Mouse (Mus musculus): ENCODE data around the gene Wfdc15b. TPM values are rescaled to one million over a fixed set of nuclear protein-coding genes. Genes with fewer than 3 reads are reported as not detected.
A peak's percentile ranks its signal among the peaks of the same experiment; 100 is the strongest.
"Not testable (repeated sequence)": the region's sequence is repeated elsewhere in the genome, so short reads cannot be mapped to it uniquely, and the experiment has no call there.

Wfdc15b gene
- not detected in 2 replicates for total RNA-seq (2021)
- long read RNA-seq, result 0 reads

- no peak for DNase-seq
These were observed at the start of gene Wfdc15b for GRCm38 (mm10) chr2:164221522-164221921. Gene Wfdc15b (minus strand): TSS chr2:164221660.

- not testable (repeated sequence) for DNase-seq
These were observed 35.1 kb upstream of the Wfdc15b start, which contains the start of gene Svs3b for GRCm38 (mm10) chr2:164256540-164256939. Gene Svs3b (minus strand): TSS chr2:164256640.

GRCm38 (mm10) chr2:164238366-164238765 is 16.9 kb upstream of the Wfdc15b start, which contains the start of gene Svs2:
Gene Svs2 (minus strand): TSS chr2:164238466.
- DNase-seq, result no peak

GRCm38 (mm10) chr2:164232671-164233070 is 11.2 kb upstream of the Wfdc15b start:
- no peak for DNase-seq

- DNase-seq, result peak; percentile 12
These were observed 7.1 kb upstream of the Wfdc15b start for GRCm38 (mm10) chr2:164228361-164229070.

GRCm38 (mm10) chr2:164219295-164219694 is 2.2 kb downstream of the Wfdc15b start:
- DNase-seq, result no peak

GRCm38 (mm10) chr2:164212711-164213110 is 8.7 kb downstream of the Wfdc15b start:
- no peak for DNase-seq

GRCm38 (mm10) chr2:164210892-164211291 is 10.6 kb downstream of the Wfdc15b start:
- DNase-seq, result no peak

- DNase-seq, result no peak
These were observed 14.8 kb downstream of the Wfdc15b start for GRCm38 (mm10) chr2:164206676-164207075.

- DNase-seq, result not testable (repeated sequence)
These were observed 15.4 kb downstream of the Wfdc15b start for GRCm38 (mm10) chr2:164206011-164206410.

GRCm38 (mm10) chr2:164199626-164200327 is 21.7 kb downstream of the Wfdc15b start, which contains the start of gene Wfdc15a:
Gene Wfdc15a (minus strand): TSS chr2:164200130.
- DNase-seq, result no peak

GRCm38 (mm10) chr2:164196700-164196990 is 24.8 kb downstream of the Wfdc15b start:
- no peak for DNase-seq

GRCm38 (mm10) chr2:164195971-164196699 is 25.3 kb downstream of the Wfdc15b start:
- no peak for DNase-seq

GRCm38 (mm10) chr2:164194959-164195630 is 26.4 kb downstream of the Wfdc15b start:
- DNase-seq, result no peak

- DNase-seq, result no peak
These were observed 29.2 kb downstream of the Wfdc15b start for GRCm38 (mm10) chr2:164192279-164192678.

- DNase-seq, result no peak
These were observed 30.9 kb downstream of the Wfdc15b start, which contains the start of gene Wfdc12 for GRCm38 (mm10) chr2:164190576-164190975. Gene Wfdc12 (minus strand): TSS chr2:164190608.

- no peak for DNase-seq
These were observed 32.7 kb downstream of the Wfdc15b start for GRCm38 (mm10) chr2:164188722-164189121.

GRCm38 (mm10) chr2:164184145-164184719 is 37.2 kb downstream of the Wfdc15b start:
- DNase-seq, result no peak

GRCm38 (mm10) chr2:164183340-164183739 is 38.1 kb downstream of the Wfdc15b start:
- DNase-seq, result no peak

GRCm38 (mm10) chr2:164182692-164183255 is 38.7 kb downstream of the Wfdc15b start, which contains the start of gene Wfdc5:
Gene Wfdc5 (minus strand): TSS chr2:164182742.
- DNase-seq, result no peak

- DNase-seq, result no peak
These were observed 40.7 kb downstream of the Wfdc15b start for GRCm38 (mm10) chr2:164180770-164181169.

Measured in adrenal gland, postnatal 25 days (tissue).